Mouse (Mus musculus): ENCODE measurements around the gene Ttc28. TPM values are rescaled to one million over a fixed set of nuclear protein-coding genes. Genes with fewer than 3 reads are reported as not detected.

Ttc28 gene
- polyA plus RNA-seq, 1 experiment from 2014 or later, result 0.85 TPM

DNA sequence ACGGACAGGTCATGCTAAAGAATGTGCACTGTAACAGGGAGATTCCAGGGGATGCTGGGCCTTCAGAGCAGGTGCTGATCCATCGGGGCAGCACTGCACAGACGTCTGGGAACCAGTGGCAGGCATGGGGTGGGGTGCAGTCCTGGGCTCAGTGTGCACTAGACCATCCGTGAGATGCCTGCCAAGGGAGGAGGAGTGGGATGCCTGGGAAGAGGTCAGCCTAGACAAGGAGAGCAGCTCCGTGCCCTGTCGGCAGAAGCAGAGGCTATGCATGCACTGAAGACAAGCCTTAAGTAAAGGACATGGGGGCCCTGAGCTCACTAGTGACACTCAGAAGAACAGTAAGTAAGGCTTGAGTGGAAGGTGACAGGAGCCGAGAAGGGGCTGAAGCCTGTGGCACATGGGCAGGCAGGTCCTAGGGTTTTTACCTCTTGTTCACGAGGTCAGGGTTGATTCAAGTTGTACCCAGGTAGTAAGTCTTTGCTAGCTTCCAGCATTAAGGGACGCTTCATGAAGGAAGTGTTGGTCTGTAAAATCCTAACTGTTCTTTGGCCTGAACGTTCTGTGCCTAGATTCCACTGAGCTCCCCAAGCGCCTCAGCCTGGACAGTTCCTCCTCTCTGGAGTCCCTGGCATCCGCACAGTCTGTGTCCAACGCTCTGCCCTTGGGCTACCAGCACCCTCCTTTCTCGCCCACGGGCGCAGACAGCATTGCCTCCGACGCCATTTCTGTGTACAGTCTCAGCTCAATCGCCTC is 405.0 kb downstream of the Ttc28 start:
- no peaks in the 10 kb centered on the region for H3K36me3 ChIP-seq (ENCODE audit: control insufficient read depth, insufficient read depth)
- H3K4me2 ChIP-seq (ENCODE audit: low read depth, low read length), result no peak overlapping the region
- no peak overlapping the region for H3K9ac ChIP-seq (ENCODE audit: low read depth, low read length)
- H3K4me3 ChIP-seq (ENCODE audit: low read depth, low read length), result no peak overlapping the region
- no peak for ATAC-seq (ENCODE audit: low read depth)
- no peaks in the 10 kb centered on the region for H3K27me3 ChIP-seq (ENCODE audit: control insufficient read depth, insufficient read depth, low read depth, low read length)
- WGBS (ENCODE audit: insufficient replicate concordance), result 72% methylated on average over 19 of the region's 19 CpGs
- H3K9me3 ChIP-seq (replicated peaks; ENCODE audit: control insufficient read depth, low read length), result no peaks in the 10 kb centered on the region
- no peak overlapping the region for H3K27ac ChIP-seq (ENCODE audit: low read length)
- H3K4me1 ChIP-seq (ENCODE audit: control insufficient read depth, low read depth, low read length), result no peaks in the 10 kb centered on the region; the same call in 1 of the 2 replicates

DNA sequence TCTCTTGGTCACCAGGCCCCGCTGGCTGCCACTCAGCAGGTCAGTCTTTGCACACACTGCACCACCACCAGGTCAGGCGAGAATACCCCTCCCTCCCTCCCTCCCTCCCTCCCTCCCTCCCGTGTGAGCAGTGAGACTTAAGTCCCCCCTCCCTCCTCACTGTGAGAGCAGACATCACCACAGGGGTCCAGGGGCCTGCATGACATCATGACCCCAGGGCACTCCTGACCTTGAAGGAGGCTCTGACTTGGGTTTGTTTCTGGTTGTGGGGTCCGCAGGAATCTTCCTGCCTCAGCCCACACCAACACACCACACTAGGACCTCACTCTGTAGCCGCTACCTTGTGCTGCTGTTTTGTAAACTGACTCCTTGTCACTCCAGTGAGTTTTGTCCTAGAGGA is 408.0 kb downstream of the Ttc28 start:
- no peak overlapping the region for H3K9ac ChIP-seq (ENCODE audit: low read depth, low read length)
- H3K36me3 ChIP-seq (ENCODE audit: control insufficient read depth, insufficient read depth), result no peaks in the 10 kb centered on the region
- H3K27ac ChIP-seq (ENCODE audit: low read length), result no peak overlapping the region
- H3K4me3 ChIP-seq (ENCODE audit: low read depth, low read length), result no peak overlapping the region
- no peak overlapping the region for H3K4me2 ChIP-seq (ENCODE audit: low read depth, low read length)
- H3K27me3 ChIP-seq (ENCODE audit: control insufficient read depth, insufficient read depth, low read depth, low read length), result no peaks in the 10 kb centered on the region
- no peaks in the 10 kb centered on the region; the same call in 1 of the 2 replicates for H3K4me1 ChIP-seq (ENCODE audit: control insufficient read depth, low read depth, low read length)
- H3K9me3 ChIP-seq (replicated peaks; ENCODE audit: control insufficient read depth, low read length), result no peaks in the 10 kb centered on the region
- 55% methylated on average over 5 of the region's 5 CpGs for WGBS (ENCODE audit: insufficient replicate concordance)
- ATAC-seq (ENCODE audit: low read depth), result no peak

DNA sequence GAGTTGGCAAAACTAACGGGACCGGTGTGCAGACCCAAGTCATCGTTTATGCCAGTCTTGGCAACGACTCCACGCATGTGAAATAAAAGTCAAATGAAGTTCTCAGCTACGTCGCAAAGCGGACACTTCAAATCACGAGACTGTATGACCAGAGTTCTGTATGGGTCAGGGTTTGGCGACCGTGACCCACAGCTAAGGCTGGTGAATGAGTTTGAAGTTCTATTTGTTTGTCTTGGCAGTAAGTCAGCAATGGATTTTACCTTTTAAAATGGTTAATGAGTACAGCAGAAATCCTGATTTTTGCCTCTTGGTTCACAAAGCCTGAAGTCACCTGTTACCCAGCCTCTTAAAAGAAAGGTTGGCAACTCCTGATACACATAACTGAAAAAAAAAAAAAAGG is 408.9 kb downstream of the Ttc28 start:
- peak; percentile 71 for ATAC-seq (ENCODE audit: low read depth)
- WGBS (ENCODE audit: insufficient replicate concordance), result 64% methylated on average over 11 of the region's 11 CpGs
- Histone ChIP-seq H3K4me2 (ENCODE audit: low read depth, low read length) (peak overlapping the region; percentile 44), H3K4me3 (ENCODE audit: low read depth, low read length) (no peak overlapping the region), H3K4me1 (ENCODE audit: control insufficient read depth, low read depth, low read length) (no peaks in the 10 kb centered on the region; the same call in 1 of the 2 replicates), H3K36me3 (ENCODE audit: control insufficient read depth, insufficient read depth) (no peaks in the 10 kb centered on the region), H3K27me3 (ENCODE audit: control insufficient read depth, insufficient read depth, low read depth, low read length) (no peaks in the 10 kb centered on the region), H3K9me3 (replicated peaks; ENCODE audit: control insufficient read depth, low read length) (no peaks in the 10 kb centered on the region), H3K9ac (ENCODE audit: low read depth, low read length) (no peak overlapping the region), H3K27ac (ENCODE audit: low read length) (peak overlapping the region; percentile 20; the same call in 1 of the 2 replicates)

DNA sequence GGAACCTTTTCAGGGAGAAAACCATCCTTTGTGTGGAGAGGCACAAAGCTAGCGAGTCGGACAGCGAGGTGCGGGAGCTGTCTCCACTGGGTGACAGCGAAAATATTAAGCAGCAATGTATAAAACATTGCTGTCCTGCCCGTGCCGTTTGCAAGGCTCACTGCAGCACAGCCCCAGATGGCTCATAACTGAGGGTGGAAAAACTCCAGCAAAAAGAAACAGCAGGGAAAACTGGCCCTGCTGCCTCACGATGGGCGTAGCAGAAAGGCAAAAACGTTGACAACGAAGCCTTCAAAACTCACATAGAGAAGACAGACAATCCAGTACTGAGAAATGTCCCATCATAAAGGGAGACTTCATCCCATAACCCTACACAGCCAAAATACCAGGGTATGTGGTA is 410.5 kb downstream of the Ttc28 start:
- Histone ChIP-seq H3K36me3 (ENCODE audit: control insufficient read depth, insufficient read depth) (no peaks in the 10 kb centered on the region), H3K9me3 (replicated peaks; ENCODE audit: control insufficient read depth, low read length) (no peaks in the 10 kb centered on the region), H3K4me3 (ENCODE audit: low read depth, low read length) (no peak overlapping the region), H3K27me3 (ENCODE audit: control insufficient read depth, insufficient read depth, low read depth, low read length) (no peaks in the 10 kb centered on the region), H3K4me2 (ENCODE audit: low read depth, low read length) (no peak overlapping the region), H3K27ac (ENCODE audit: low read length) (no peak overlapping the region), H3K9ac (ENCODE audit: low read depth, low read length) (no peak overlapping the region), H3K4me1 (ENCODE audit: control insufficient read depth, low read depth, low read length) (no peaks in the 10 kb centered on the region; the same call in 1 of the 2 replicates)
- ATAC-seq (ENCODE audit: low read depth), result no peak
- 75% methylated on average over 11 of the region's 11 CpGs for WGBS (ENCODE audit: insufficient replicate concordance)

DNA sequence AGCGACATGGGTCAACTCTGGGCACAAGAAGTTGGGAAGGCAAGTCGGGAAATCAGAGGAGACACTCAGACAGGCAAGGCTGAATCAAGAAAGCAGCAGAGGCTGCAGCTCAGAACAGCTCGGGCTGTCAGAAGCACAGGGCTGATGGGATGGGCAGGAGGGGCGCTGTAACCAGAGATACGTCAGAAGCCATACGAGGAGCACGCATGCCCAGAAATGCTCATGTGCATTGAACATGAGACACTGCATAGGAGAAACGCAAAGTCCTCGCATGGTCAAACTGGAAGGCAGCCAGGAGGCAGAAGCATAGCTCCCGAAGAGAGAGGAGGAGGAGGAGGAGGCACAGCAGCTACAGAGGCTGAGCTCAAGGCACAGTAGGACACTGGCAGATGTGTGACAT is 412.0 kb downstream of the Ttc28 start:
- Histone ChIP-seq H3K27ac (ENCODE audit: low read length) (no peak overlapping the region), H3K36me3 (ENCODE audit: control insufficient read depth, insufficient read depth) (no peaks in the 10 kb centered on the region), H3K4me2 (ENCODE audit: low read depth, low read length) (no peak overlapping the region), H3K9ac (ENCODE audit: low read depth, low read length) (no peak overlapping the region), H3K9me3 (replicated peaks; ENCODE audit: control insufficient read depth, low read length) (no peaks in the 10 kb centered on the region), H3K4me3 (ENCODE audit: low read depth, low read length) (no peak overlapping the region), H3K27me3 (ENCODE audit: control insufficient read depth, insufficient read depth, low read depth, low read length) (no peaks in the 10 kb centered on the region), H3K4me1 (ENCODE audit: control insufficient read depth, low read depth, low read length) (no peaks in the 10 kb centered on the region; the same call in 1 of the 2 replicates)
- no peak for ATAC-seq (ENCODE audit: low read depth)
- 51% methylated on average over 10 of the region's 10 CpGs for WGBS (ENCODE audit: insufficient replicate concordance)

DNA sequence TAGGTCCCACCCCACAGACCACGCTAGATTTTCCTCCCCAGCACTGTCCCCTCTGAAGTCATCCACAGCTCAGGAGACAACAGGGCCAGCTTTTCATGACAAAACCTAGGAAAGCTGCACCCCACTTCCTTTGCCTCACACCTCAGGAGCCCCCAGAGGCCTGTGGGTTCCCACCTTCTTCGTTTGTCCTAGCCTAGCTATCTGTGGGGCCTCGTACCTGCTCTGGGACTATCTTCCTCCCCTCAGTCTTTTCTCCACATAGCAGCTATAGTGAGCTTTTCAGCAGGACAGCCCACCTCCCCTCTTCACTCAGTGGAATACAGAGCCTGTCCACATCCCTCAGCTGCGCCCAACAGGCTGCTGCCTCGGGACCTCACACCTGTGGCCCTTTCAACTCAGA is 418.2 kb downstream of the Ttc28 start:
- H3K27ac ChIP-seq (ENCODE audit: low read length), result no peak overlapping the region
- 57% methylated on average over 5 of the region's 5 CpGs for WGBS (ENCODE audit: insufficient replicate concordance)

DNA sequence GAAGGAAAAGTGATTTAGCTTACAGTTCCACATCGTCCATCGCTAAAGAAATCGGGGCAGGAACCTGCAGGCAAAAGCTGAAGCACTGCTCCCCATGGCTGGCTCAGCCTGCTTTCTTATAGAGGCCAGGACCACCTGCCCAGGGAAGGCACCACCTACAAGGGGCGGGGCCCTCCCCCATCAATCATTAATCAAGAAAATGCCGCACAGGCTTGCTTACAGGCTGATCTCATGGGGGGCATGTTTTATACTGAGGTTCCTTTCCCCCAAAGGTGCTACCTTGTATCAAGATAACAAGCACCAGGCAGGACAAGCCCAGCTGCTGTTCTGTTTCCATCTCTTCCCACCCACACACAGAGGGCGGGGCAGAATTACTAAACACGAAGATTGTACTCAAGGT is 419.1 kb downstream of the Ttc28 start:
- Histone ChIP-seq H3K9me3 (replicated peaks; ENCODE audit: control insufficient read depth, low read length) (no peaks in the 10 kb centered on the region), H3K27me3 (ENCODE audit: control insufficient read depth, insufficient read depth, low read depth, low read length) (no peaks in the 10 kb centered on the region), H3K36me3 (ENCODE audit: control insufficient read depth, insufficient read depth) (no peaks in the 10 kb centered on the region), H3K4me1 (ENCODE audit: control insufficient read depth, low read depth, low read length) (no peaks in the 10 kb centered on the region; the same call in 1 of the 2 replicates), H3K27ac (ENCODE audit: low read length) (no peak overlapping the region), H3K4me2 (ENCODE audit: low read depth, low read length) (no peak overlapping the region), H3K4me3 (ENCODE audit: low read depth, low read length) (no peak overlapping the region), H3K9ac (ENCODE audit: low read depth, low read length) (no peak overlapping the region)
- ATAC-seq (ENCODE audit: low read depth), result no peak
- WGBS (ENCODE audit: insufficient replicate concordance), result 49% methylated on average over 7 of the region's 7 CpGs

More for the DNA sequence above, 418.2 kb downstream of the Ttc28 start:
- Histone ChIP-seq H3K4me2 (ENCODE audit: low read depth, low read length) (no peak overlapping the region), H3K9ac (ENCODE audit: low read depth, low read length) (no peak overlapping the region), H3K4me1 (ENCODE audit: control insufficient read depth, low read depth, low read length) (no peaks in the 10 kb centered on the region; the same call in 1 of the 2 replicates), H3K9me3 (replicated peaks; ENCODE audit: control insufficient read depth, low read length) (no peaks in the 10 kb centered on the region), H3K4me3 (ENCODE audit: low read depth, low read length) (no peak overlapping the region), H3K27me3 (ENCODE audit: control insufficient read depth, insufficient read depth, low read depth, low read length) (no peaks in the 10 kb centered on the region), H3K36me3 (ENCODE audit: control insufficient read depth, insufficient read depth) (no peaks in the 10 kb centered on the region)
- no peak for ATAC-seq (ENCODE audit: low read depth)

DNA sequence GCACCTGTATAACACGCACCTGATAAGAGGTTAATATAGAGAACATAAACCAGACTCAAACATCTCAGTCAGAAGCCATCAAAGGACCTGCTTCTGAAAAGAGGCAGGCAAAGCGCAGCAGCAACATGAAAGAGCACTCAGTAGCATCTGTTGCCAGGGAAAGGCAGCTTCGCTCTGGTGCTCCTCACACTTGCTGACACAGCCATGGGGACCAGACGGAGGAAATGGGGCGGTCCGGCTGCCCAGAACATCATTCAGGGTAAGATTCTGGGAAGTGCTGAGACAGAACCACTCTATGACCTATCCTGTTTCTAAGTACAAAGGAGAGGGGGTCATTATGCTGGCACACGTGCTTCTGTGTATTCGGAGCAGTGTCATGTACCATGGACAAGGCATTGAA is 421.2 kb downstream of the Ttc28 start:
- ATAC-seq (ENCODE audit: low read depth), result no peak
- Histone ChIP-seq H3K27me3 (ENCODE audit: control insufficient read depth, insufficient read depth, low read depth, low read length) (no peaks in the 10 kb centered on the region), H3K9me3 (replicated peaks; ENCODE audit: control insufficient read depth, low read length) (no peaks in the 10 kb centered on the region), H3K27ac (ENCODE audit: low read length) (no peak overlapping the region), H3K4me2 (ENCODE audit: low read depth, low read length) (no peak overlapping the region), H3K36me3 (ENCODE audit: control insufficient read depth, insufficient read depth) (no peaks in the 10 kb centered on the region), H3K9ac (ENCODE audit: low read depth, low read length) (no peak overlapping the region), H3K4me1 (ENCODE audit: control insufficient read depth, low read depth, low read length) (no peaks in the 10 kb centered on the region; the same call in 1 of the 2 replicates), H3K4me3 (ENCODE audit: low read depth, low read length) (no peak overlapping the region)
- 63% methylated on average over 8 of the region's 8 CpGs for WGBS (ENCODE audit: insufficient replicate concordance)

DNA sequence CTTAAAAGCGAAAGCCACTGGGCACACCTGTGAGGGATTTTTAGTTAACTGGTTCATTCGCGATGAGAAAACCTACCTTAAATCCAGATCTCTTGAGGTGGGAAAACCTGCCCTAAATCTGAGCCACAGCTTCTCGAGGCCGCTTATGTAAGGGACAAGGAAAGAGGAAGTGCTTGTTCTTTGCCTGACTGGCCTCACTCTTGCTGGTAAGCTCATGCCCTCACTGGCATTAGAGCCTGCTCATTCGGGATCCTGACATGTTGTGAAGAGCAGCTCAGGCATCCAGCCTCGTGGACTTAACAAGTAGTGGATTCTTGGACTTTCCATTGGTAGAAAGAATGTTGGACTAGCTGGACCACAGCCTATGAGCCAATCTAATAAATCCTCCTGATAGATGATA is 422.1 kb downstream of the Ttc28 start:
- H3K27me3 ChIP-seq (ENCODE audit: control insufficient read depth, insufficient read depth, low read depth, low read length), result no peaks in the 10 kb centered on the region

More for the DNA sequence above, 422.1 kb downstream of the Ttc28 start:
- Histone ChIP-seq H3K4me2 (ENCODE audit: low read depth, low read length) (no peak overlapping the region), H3K4me1 (ENCODE audit: control insufficient read depth, low read depth, low read length) (no peaks in the 10 kb centered on the region; the same call in 1 of the 2 replicates), H3K9ac (ENCODE audit: low read depth, low read length) (no peak overlapping the region), H3K27ac (ENCODE audit: low read length) (no peak overlapping the region), H3K4me3 (ENCODE audit: low read depth, low read length) (no peak overlapping the region), H3K9me3 (replicated peaks; ENCODE audit: control insufficient read depth, low read length) (no peaks in the 10 kb centered on the region), H3K36me3 (ENCODE audit: control insufficient read depth, insufficient read depth) (no peaks in the 10 kb centered on the region)
- ATAC-seq (ENCODE audit: low read depth), result no peak
- WGBS (ENCODE audit: insufficient replicate concordance), result 37% methylated on average over 7 of the region's 7 CpGs

Data from liver, embryonic 16.5 days (tissue).